Mouse (Mus musculus) adrenal gland, postnatal 36 days (tissue): ENCODE data around the gene Hp1bp3. TPM values are rescaled to one million over a fixed set of nuclear protein-coding genes. Genes with fewer than 3 reads are reported as not detected.

Source experiments
- DNase-seq, 2 experiments: peaks; one replicate each; pipeline ENCODE4 v3.0.0; 2021; ENCODE audit warnings: mixed read lengths in 1 of 2
- total RNA-seq, 2 experiments: library from RNA; stranded (reverse); gene quantifications; 2 replicates each; pipeline ENCODE4 v1.2.3; 2021

Hp1bp3 gene
- total RNA-seq, 2 experiments from 2014 or later: 192 to 251 TPM

DNA sequence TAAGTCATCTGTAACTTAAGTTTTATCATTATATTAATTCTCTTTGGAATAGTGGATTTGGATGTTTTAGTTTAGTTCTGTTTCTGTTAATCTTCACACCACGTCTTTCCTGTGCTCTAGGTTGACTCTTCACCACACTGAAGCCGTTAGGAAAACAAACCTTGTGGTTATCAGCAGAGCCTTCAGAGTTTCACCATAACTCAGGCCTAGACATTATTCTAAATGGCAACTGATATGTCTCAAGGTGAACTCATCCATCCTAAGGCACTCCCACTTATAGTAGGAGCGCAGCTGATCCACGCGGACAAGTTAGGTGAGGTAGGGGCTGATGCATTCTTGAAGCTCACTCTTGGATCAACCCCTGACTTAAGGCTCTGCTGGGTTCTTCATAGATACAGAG, 5.3 kb downstream of the Hp1bp3 start:
- DNase-seq: no peak

DNA sequence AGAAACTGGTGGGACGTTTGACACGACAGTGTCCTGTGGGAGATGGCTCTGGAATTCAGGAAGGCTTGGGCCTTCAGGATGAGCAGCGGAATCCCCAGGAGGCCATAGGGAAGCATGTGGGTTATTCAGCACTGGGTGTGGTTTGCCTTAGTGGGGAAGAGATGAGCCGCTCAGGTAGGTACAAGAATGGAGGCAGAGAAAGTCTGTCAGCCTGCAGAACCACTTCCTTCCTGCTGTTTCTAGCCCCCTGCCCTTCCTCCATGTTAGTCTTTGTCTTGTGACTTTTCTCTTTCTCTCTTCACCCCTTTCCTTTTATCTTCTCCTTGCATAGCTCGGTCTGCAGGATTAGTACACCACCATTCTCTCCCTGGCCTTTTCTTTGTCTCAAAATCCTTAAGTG, 6.3 kb downstream of the Hp1bp3 start:
- no peak for DNase-seq

- no peak for DNase-seq
Measured at GRCm38 (mm10) chr4:138223623-138224022, 7.5 kb downstream of the Hp1bp3 start.

DNA sequence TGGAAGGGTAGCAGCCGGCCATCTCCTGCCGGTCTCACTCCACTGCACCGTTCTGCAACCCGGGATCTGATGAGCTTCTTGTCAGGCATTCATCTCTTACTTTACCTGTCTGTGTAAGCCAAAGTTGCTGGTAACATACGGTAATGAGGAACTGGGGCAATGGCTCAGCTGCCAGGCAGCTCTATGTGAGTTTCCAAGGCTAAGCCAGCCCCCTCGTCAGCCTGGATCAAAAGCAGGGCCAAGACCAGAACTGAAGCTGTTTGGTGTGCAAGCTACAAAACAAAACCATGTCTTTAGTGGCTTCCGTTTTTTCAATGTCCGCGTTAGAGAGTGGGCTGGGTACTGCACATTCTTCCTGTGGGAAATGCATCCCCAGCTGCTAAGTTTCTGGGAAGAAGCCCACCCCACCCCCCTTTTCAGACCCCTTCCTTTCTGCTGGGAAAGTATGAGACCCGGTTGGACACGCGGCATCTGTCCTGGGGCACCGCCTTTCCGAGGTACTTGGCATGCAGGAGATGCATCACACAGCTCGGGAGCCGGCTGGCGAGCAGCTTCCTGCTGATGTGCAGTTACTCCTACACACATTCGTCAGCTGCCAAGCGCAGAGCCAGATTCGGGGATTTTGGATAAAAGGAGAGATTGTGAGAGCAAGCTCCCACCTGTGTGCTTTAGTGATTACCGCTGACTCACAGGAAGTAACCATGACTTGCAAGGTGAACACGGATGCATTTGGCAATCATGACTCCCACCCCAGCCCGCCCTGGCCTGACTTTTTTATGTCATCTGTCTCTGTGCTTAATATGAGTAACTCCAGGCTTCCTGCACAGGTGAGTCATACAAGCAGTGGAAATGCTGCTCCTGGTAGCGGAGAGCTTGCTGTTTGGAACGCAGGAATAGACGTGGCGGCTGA, 30.9 kb downstream of the Hp1bp3 start:
- no peak for DNase-seq

DNA sequence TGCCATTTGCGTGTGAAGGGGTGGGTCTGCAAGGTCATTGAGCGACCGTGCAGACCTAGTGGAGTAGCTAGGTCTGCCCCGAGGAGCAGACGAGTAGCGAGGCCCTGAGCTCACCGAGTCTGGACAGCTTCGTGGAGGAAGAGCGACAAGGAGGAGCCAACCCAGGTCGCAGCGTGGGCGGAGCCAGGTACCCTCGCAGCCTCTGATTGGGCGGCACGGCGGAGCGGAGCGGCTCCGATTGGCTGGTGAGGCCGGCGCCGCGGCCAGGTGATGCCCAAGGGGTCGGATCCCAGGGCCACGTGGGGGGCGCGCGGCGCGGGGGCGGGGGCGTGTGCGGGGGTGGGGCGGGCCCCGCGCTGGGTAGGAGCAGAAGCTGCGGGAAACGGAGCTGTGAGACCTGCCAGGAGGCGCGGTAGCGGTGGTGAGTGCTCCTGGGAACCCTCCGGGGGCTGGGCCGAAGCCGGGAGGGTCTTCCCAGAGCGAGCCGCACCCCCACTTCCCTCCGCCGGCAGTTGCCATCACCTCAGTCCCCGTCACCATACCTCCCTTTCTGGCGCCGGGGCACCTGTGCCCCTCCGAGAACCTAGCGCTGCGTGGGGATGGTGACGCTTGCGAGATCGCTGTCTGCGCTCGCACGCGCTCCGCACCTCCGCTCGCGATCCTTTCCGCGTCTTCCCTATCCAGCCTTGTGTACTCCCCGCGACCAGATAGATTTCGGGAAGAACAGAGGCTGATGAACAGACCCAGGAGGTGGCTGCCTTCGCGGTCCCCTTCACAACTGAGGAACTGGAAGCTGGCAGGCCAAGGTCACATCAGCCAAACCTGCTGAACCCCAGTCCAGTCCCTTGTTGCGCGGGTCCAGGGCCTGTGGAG, 34.2 kb downstream of the Hp1bp3 start, which contains the start of the genes Sh2d5 and Kif17:
Sh2d5 (plus strand) TSS at position 316 of the 873 bp plus-strand sequence.
Kif17 (plus strand) TSS at position 348 of the 873 bp plus-strand sequence.
- DNase-seq: peak; percentile 84 to 88

DNA sequence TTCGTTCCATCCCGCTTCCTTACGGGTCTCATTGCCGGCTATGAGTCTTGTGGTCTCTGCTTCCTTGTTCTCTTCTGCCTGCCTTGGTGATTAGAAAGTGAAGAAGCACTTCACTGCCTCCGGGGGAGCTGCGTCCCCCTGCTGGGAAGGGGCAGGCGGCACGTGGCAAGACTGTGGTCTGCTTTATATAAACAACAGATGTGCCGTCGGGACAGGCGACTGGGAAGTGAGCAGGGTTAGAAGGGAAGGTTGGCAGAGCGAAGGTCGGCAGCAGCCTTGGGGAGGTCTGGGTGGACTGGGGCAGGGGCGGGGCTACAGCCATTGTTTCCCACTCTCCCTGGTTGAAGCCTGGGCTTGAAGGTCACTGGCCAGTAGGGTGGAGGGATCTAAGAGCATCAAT, 35.7 kb downstream of the Hp1bp3 start:
- DNase-seq: peak; percentile 10 to 35

GRCm38 (mm10) chr4:138252231-138252630, 36.1 kb downstream of the Hp1bp3 start:
- DNase-seq: no peak

GRCm38 (mm10) chr4:138257116-138257687, 41.1 kb downstream of the Hp1bp3 start:
- no peak for DNase-seq

GRCm38 (mm10) chr4:138258663-138259062, 42.6 kb downstream of the Hp1bp3 start:
- DNase-seq: peak; percentile 44 to 51

- DNase-seq: no peak
Measured at GRCm38 (mm10) chr4:138259482-138259881, 43.4 kb downstream of the Hp1bp3 start.

DNA sequence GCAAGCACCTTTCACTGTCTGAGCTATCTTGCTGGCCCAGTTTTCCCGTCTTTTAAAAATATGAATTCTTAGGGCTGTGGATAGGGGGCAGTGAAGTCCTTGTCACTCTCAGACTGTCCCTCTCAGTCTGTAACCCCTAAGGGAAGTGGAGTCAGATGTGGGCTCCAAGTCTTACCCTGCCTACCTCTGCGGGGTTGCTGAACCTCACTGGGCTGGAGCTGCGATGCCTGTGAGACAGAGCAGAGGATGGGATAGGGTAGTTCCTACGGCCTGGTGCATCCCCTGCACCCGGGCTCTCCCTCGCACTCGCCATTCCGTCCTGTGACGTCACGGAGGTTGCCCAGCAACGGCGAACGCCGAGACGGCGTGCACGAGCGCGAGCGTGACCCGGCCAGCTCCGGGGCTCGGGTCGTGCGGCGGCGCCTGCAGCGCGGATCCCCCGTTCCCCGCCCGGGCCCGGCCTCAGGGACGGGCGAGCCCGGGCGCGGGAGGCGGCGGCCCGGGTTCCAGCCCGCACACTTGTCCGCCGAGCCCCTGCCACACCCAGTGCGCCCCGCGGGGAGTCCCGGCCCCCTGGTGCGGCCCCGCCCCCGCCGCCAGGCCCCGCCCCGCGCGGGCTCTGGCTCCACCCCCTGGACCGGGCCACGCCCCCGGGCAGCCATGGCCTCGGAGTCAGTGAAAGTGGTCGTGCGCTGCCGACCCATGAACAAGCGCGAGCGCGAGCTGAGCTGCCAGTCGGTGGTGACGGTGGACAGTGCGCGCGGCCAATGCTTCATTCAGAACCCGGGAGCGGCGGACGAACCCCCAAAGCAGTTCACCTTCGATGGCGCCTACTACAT, 46.0 kb downstream of the Hp1bp3 start:
- DNase-seq: peak; percentile 92 to 93

DNA sequence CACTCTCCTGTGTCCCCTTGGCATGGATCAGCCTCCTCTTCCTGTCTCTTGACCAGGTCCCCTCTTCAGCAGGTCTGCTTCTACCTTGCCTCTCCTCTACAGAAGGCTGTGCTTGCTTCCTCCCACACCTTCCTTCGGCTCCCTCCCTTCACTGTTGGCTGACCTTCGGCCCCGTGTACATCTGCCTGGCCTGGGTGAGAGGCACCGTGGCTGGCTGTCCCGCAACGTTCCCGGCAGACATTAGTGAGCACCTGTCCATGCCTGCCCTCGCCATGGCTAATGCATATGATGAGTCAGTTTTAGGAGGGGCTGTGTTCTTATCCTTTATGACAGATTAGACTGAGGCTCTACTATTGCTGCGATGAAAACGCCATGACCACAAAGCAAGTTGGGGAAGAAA, 51.8 kb downstream of the Hp1bp3 start:
- no peak for DNase-seq

- no peak for DNase-seq
Measured at GRCm38 (mm10) chr4:138272011-138272997, 56.2 kb downstream of the Hp1bp3 start.

GRCm38 (mm10) chr4:138278346-138278745, 62.2 kb downstream of the Hp1bp3 start:
- peak in 1 of 2 experiments; percentile 44 for DNase-seq

GRCm38 (mm10) chr4:138282834-138283233, 66.7 kb downstream of the Hp1bp3 start:
- peak; percentile 55 to 74 for DNase-seq

- DNase-seq: no peak
Measured at GRCm38 (mm10) chr4:138286411-138286810, 70.3 kb downstream of the Hp1bp3 start.

GRCm38 (mm10) chr4:138288691-138289090, 72.6 kb downstream of the Hp1bp3 start:
- DNase-seq: no peak

DNA sequence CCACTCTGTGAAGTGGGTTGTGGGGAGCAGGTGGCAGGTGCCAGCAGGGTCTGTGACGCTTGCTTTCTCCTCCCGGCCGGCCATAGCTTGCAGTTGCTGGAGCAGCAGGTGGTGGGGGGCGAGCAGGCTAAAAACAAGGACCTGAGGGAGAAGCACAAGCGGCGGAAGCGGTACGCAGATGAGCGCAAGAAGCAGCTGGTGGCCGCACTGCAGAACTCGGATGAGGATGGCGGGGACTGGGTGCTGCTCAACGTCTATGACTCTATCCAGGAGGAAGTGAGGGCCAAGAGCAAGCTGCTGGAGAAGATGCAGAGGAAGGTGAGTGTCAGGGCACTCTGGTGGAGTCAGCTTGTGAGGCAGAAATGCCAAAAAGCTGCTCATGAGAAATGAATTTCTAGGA, 75.9 kb downstream of the Hp1bp3 start:
- DNase-seq: no peak

GRCm38 (mm10) chr4:138293261-138293948, 77.3 kb downstream of the Hp1bp3 start:
- no peak for DNase-seq
